13 mouse cellular contexts compared by ENCODE assay signal in the genomic region with DNA sequence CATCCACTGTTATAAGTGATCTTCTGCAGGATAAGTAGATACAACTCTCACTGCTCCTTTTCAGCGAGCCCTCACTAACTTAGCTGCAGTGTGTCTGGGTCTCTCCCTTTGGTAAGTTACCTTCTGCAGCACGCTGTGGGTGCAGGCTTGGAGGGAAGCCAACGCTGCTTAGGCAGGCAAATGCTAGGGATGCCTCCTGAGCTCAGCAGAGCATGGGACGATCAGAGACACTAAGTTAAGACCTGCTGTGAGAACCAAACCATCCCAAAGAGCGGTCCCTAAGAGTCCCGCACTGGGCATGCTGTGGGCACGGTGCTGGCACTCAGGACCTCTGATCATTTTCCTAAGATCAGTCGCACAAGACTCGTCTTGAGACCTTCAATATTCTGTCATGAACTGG. TPM values are rescaled to one million over a fixed set of nuclear protein-coding genes. Genes with fewer than 3 reads are reported as not detected.
DNase-seq lines count a peak whose midpoint lies in the region; ATAC-seq and TF ChIP-seq lines count a peak whose summit lies in the region.
"Had no signal": no experiment of that assay in that cellular context is flagged by ENCODE, and none has a peak within 500 bp of the region (broad histone marks: within the 10 kb centered on the region; RNA-seq: fewer than 3 reads in every experiment).

No protein-coding gene starts in this region.

- H3K4me1 ChIP-seq in forebrain, embryonic 12.5 days: peaks cover 43% of the 10 kb centered on the region
- H3K4me1 ChIP-seq in forebrain, embryonic 11.5 days (replicated peaks; ENCODE audit: control insufficient read depth, insufficient read depth, low read length): peaks cover 29% of the 10 kb centered on the region
- peaks cover 30% of the 10 kb centered on the region for H3K4me1 ChIP-seq in neural tube, embryonic 11.5 days (ENCODE audit: control insufficient read depth, insufficient read depth, low read length)
- H3K4me1 ChIP-seq in midbrain, embryonic 13.5 days (replicated peaks): peaks cover 45% of the 10 kb centered on the region
- no peaks in the 10 kb centered on the region for H3K4me1 ChIP-seq in thymus, adult 2 months (replicated peaks; ENCODE audit: control insufficient read depth, insufficient read depth, low read length)
- H3K4me1 ChIP-seq in liver, postnatal 0 days (ENCODE audit: insufficient read depth): no peaks in the 10 kb centered on the region

- no peak overlapping the region for H3K9ac ChIP-seq in forebrain, embryonic 12.5 days
- no peak overlapping the region for H3K9ac ChIP-seq in forebrain, embryonic 11.5 days (ENCODE audit: low read length)
- H3K9ac ChIP-seq in neural tube, embryonic 11.5 days (ENCODE audit: low read length): no peak overlapping the region
- no peak overlapping the region for H3K9ac ChIP-seq in midbrain, embryonic 13.5 days (replicated peaks)
- H3K9ac ChIP-seq in liver, postnatal 0 days (replicated peaks): no peak overlapping the region

- no peak for DNase-seq in forebrain, embryonic 11.5 days (ENCODE audit: low spot score)
- no peak for DNase-seq in neural tube, embryonic 11.5 days (ENCODE audit: low spot score)
- no peak for DNase-seq in neural tube, embryonic 10.5 days (ENCODE audit: extremely low spot score, low spot score)
- DNase-seq in right cerebral cortex, postnatal 4 days: peak; percentile 49
- DNase-seq in thymus, adult 2 months: no peak
- DNase-seq in liver, postnatal 0 days: no peak
- DNase-seq: adrenal gland, postnatal 14 days; cerebellum, adult 9-11 months; gastrocnemius, postnatal 14 days; lung, postnatal 4 days had no signal

- no peaks in the 10 kb centered on the region for H3K9me3 ChIP-seq in forebrain, embryonic 12.5 days
- H3K9me3 ChIP-seq in forebrain, embryonic 11.5 days (ENCODE audit: control insufficient read depth, low read length): no peaks in the 10 kb centered on the region
- H3K9me3 ChIP-seq in neural tube, embryonic 11.5 days (ENCODE audit: control insufficient read depth, low read length): no peaks in the 10 kb centered on the region
- H3K9me3 ChIP-seq in midbrain, embryonic 13.5 days: no peaks in the 10 kb centered on the region
- H3K9me3 ChIP-seq in liver, postnatal 0 days (ENCODE audit: low read length): no peaks in the 10 kb centered on the region

- peak overlapping the region; percentile 31 for H3K4me2 ChIP-seq in forebrain, embryonic 12.5 days
- H3K4me2 ChIP-seq in forebrain, embryonic 11.5 days (ENCODE audit: low read depth, low read length, severe bottlenecking): no peak overlapping the region
- H3K4me2 ChIP-seq in neural tube, embryonic 11.5 days (ENCODE audit: low read depth): no peak overlapping the region
- H3K4me2 ChIP-seq in midbrain, embryonic 13.5 days (replicated peaks): no peak overlapping the region
- H3K4me2 ChIP-seq in liver, postnatal 0 days (ENCODE audit: low read depth, low read length): no peak overlapping the region
- H3K4me2 ChIP-seq: liver, embryonic 11.5 days had no signal

- TF ChIP-seq EP300 in liver, postnatal 0 days (IDR thresholded peaks at IDR 0.05; ENCODE audit: low read depth): no peak

- no peak for ATAC-seq in forebrain, embryonic 12.5 days (ENCODE audit: low FRiP score)
- no peak for ATAC-seq in forebrain, embryonic 11.5 days (replicated peaks; ENCODE audit: low FRiP score)
- no peak for ATAC-seq in neural tube, embryonic 11.5 days (ENCODE audit: insufficient read depth, low FRiP score, low TSS enrichment)
- no peak; the same call in 1 of the 2 replicates for ATAC-seq in midbrain, embryonic 13.5 days
- no peak for ATAC-seq in liver, postnatal 0 days

- no peaks in the 10 kb centered on the region for H3K36me3 ChIP-seq in forebrain, embryonic 12.5 days (replicated peaks)
- no peaks in the 10 kb centered on the region for H3K36me3 ChIP-seq in forebrain, embryonic 11.5 days (ENCODE audit: control insufficient read depth, insufficient read depth, low read length)
- no peaks in the 10 kb centered on the region for H3K36me3 ChIP-seq in neural tube, embryonic 11.5 days (ENCODE audit: control insufficient read depth, insufficient read depth, low read length)
- peaks cover 6% of the 10 kb centered on the region; the same call in 1 of the 2 replicates for H3K36me3 ChIP-seq in midbrain, embryonic 13.5 days
- H3K36me3 ChIP-seq in thymus, adult 2 months (ENCODE audit: control insufficient read depth, insufficient read depth, low read length): no peaks in the 10 kb centered on the region
- no peaks in the 10 kb centered on the region for H3K36me3 ChIP-seq in liver, postnatal 0 days (replicated peaks; ENCODE audit: insufficient read depth, low read length)

- 42% methylated on average over 9 of the region's 9 CpGs for WGBS in forebrain, embryonic 12.5 days
- 52% methylated on average over 9 of the region's 9 CpGs for WGBS in forebrain, embryonic 11.5 days
- WGBS in neural tube, embryonic 11.5 days: 43% methylated on average over 9 of the region's 9 CpGs
- WGBS in midbrain, embryonic 13.5 days: 53% methylated on average over 9 of the region's 9 CpGs
- 96% methylated on average over 9 of the region's 9 CpGs for WGBS in thymus, adult 2 months
- WGBS in liver, postnatal 0 days (ENCODE audit: insufficient replicate concordance): 88% methylated on average over 9 of the region's 9 CpGs

- no peak for TF ChIP-seq POLR2A in thymus, adult 2 months (IDR thresholded peaks at IDR 0.05; ENCODE audit: control insufficient read depth, extremely low read depth, insufficient read depth, low read length, poor library complexity)

- no peak for TF ChIP-seq CTCF in thymus, adult 2 months (IDR thresholded peaks at IDR 0.05; ENCODE audit: borderline replicate concordance, control insufficient read depth, extremely low read depth, insufficient read depth, low read length, poor library complexity)
- TF ChIP-seq CTCF in liver, postnatal 0 days (IDR thresholded peaks at IDR 0.05; ENCODE audit: low read depth): no peak

- no peaks in the 10 kb centered on the region for H3K27me3 ChIP-seq in forebrain, embryonic 12.5 days
- H3K27me3 ChIP-seq in forebrain, embryonic 11.5 days (ENCODE audit: control insufficient read depth, insufficient read depth, low read length): no peaks in the 10 kb centered on the region
- H3K27me3 ChIP-seq in neural tube, embryonic 11.5 days (ENCODE audit: control insufficient read depth, insufficient read depth, low read length): no peaks in the 10 kb centered on the region
- H3K27me3 ChIP-seq in midbrain, embryonic 13.5 days: no peaks in the 10 kb centered on the region
- no peaks in the 10 kb centered on the region for H3K27me3 ChIP-seq in thymus, adult 2 months (ENCODE audit: control insufficient read depth, insufficient read depth, low read length)
- no peaks in the 10 kb centered on the region for H3K27me3 ChIP-seq in liver, postnatal 0 days (ENCODE audit: insufficient read depth, low read length)

- H3K4me3 ChIP-seq in forebrain, embryonic 12.5 days (replicated peaks): no peak overlapping the region
- H3K4me3 ChIP-seq in forebrain, embryonic 11.5 days (ENCODE audit: low read depth, low read length): no peak overlapping the region
- H3K4me3 ChIP-seq in neural tube, embryonic 11.5 days (ENCODE audit: low read depth, low read length): no peak overlapping the region
- no peak overlapping the region for H3K4me3 ChIP-seq in midbrain, embryonic 13.5 days (replicated peaks)
- no peak overlapping the region for H3K4me3 ChIP-seq in thymus, adult 2 months (ENCODE audit: control insufficient read depth, insufficient read depth, low read length)
- no peak overlapping the region for H3K4me3 ChIP-seq in liver, postnatal 0 days (ENCODE audit: low read depth, low read length)

- no peak overlapping the region for H3K27ac ChIP-seq in forebrain, embryonic 12.5 days
- H3K27ac ChIP-seq in forebrain, embryonic 11.5 days (ENCODE audit: low read depth, low read length): no peak overlapping the region
- 0 out of 2 replicates have a peak overlapping the region, but pooled peaks have one; percentile 14 for H3K27ac ChIP-seq in neural tube, embryonic 11.5 days (ENCODE audit: low read depth, low read length)
- H3K27ac ChIP-seq in midbrain, embryonic 13.5 days: 0 out of 2 replicates have a peak overlapping the region, but pooled peaks have one; percentile 15
- H3K27ac ChIP-seq in thymus, adult 2 months (ENCODE audit: control insufficient read depth, insufficient read depth, low read length): no peak overlapping the region
- H3K27ac ChIP-seq in liver, postnatal 0 days (ENCODE audit: low read depth): no peak overlapping the region

RNA-seq across cellular contexts. Expression of gene Nin, which starts 45.7 kb away (rescaled TPM):
- 12.7 and 15.5 TPM in 2 replicates for polyA plus RNA-seq in forebrain, embryonic 12.5 days (2016; fragmentation: Nextera tagmentation; extraction: Ambion mirVana)
- polyA plus RNA-seq in forebrain, embryonic 11.5 days (2014; fragmentation: Nextera tagmentation; extraction: Ambion mirVana): 13.0 and 13.3 TPM in 2 replicates
- 16.6 and 20.1 TPM in 2 replicates for polyA plus RNA-seq in neural tube, embryonic 11.5 days (2014; fragmentation: Nextera tagmentation; extraction: Ambion mirVana)
- 14.9 and 16.6 TPM in 2 replicates for polyA plus RNA-seq in midbrain, embryonic 13.5 days (2015; fragmentation: Nextera tagmentation; extraction: Ambion mirVana)
- polyA plus RNA-seq in thymus, adult 2 months (2012; rRNA removed): 21.8 and 32.2 TPM in 2 replicates
- polyA plus RNA-seq in liver, postnatal 0 days (2015; fragmentation: Nextera tagmentation; extraction: Ambion mirVana): 1.9 and 2.9 TPM in 2 replicates

Comparison
In these comparisons a context has a peak if more than half of its experiments do, and no peak if none do; other contexts are left out.
1. H3K27ac ChIP-seq: peak in neural tube, embryonic 11.5 days (single experiment) and midbrain, embryonic 13.5 days (single experiment); none in forebrain, embryonic 12.5 days (single experiment), forebrain, embryonic 11.5 days (single experiment), thymus, adult 2 months (single experiment) and liver, postnatal 0 days (single experiment).